Mouse (Mus musculus) spleen, adult 10 weeks (tissue): ENCODE data around the gene Arl9. TPM values are rescaled to one million over a fixed set of nuclear protein-coding genes. Genes with fewer than 3 reads are reported as not detected.

Source experiments
- polyA plus RNA-seq: library from polyadenylated mRNA; stranded (reverse); fragments of 350-450 nt; fragmentation: Illumina TruSeq; extraction: RNeasy Lipid Tissue Mini Kit (QIAGEN cat#74804); gene quantifications from one replicate; pipeline ENCODE4 v1.2.3, GENCODE M21; 2015; ENCODE audit warnings: low replicate concordance; ENCODE audit not compliant: insufficient read depth

Arl9 gene
- 0.59 TPM for polyA plus RNA-seq

GRCm38 (mm10) chr5:77004051-77004821 is at the start of gene Arl9:
Gene Arl9, plus strand, starts transcription at chr5:77004055.

GRCm38 (mm10) chr5:76974554-76975285 is 29.1 kb upstream of the Arl9 start, which contains the start of gene Srp72:
Gene Srp72, plus strand, starts transcription at chr5:76974683.

GRCm38 (mm10) chr5:77015544-77016482 is 12.0 kb downstream of the Arl9 start, which contains the start of gene Thegl:
Gene Thegl, plus strand, starts transcription at chr5:77016023.

Other genes with a start within 250 kb of the Arl9 start
- 45.0 TPM for gene Aasdh, start 98.5 kb upstream of the Arl9 start, polyA plus RNA-seq
- 142 TPM for gene Paics, start 52.7 kb upstream of the Arl9 start, polyA plus RNA-seq
- gene Ppat, start 52.5 kb upstream of the Arl9 start, polyA plus RNA-seq = 23.8 TPM
- gene Srp72, start 29.4 kb upstream of the Arl9 start, polyA plus RNA-seq = 130 TPM
- gene Thegl, start 12.0 kb downstream of the Arl9 start, polyA plus RNA-seq = not detected
- 22.6 TPM for gene Hopx, start 111.1 kb downstream of the Arl9 start, polyA plus RNA-seq
- not detected for gene Spink2, start 207.4 kb downstream of the Arl9 start, polyA plus RNA-seq